Mouse (Mus musculus): ENCODE measurements around the gene Hoxc8. TPM values are rescaled to one million over a fixed set of nuclear protein-coding genes. Genes with fewer than 3 reads are reported as not detected.

The Hoxc8 gene
- not detected in 2 replicates for polyA plus RNA-seq (2015; fragmentation: Nextera tagmentation; extraction: Ambion mirVana)

GRCm38 (mm10) chr15:102990461-102991397 lies at the start of gene Hoxc8:
Gene Hoxc8 (plus strand): TSS chr15:102990607.

GRCm38 (mm10) chr15:102954192-102955006 lies 36.0 kb upstream of the Hoxc8 start, which contains the start of gene Hoxc11:
Gene Hoxc11 (plus strand): TSS chr15:102954427.

GRCm38 (mm10) chr15:102966776-102967311 lies 23.6 kb upstream of the Hoxc8 start, which contains the start of gene Hoxc10:
Gene Hoxc10 (plus strand): TSS chr15:102966796.

DNA sequence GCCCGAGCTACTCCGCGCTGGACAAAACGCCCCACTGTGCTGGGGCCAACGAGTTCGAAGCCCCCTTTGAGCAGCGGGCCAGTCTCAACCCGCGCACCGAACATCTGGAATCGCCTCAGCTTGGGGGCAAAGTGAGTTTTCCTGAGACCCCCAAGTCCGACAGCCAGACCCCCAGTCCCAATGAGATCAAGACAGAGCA lies 23.2 kb upstream of the Hoxc8 start, which contains the start of gene Hoxc5:
Hoxc5 (plus strand) TSS at position 132 of the 199 bp plus-strand sequence.

GRCm38 (mm10) chr15:102976171-102976570 lies 14.2 kb upstream of the Hoxc8 start, which contains the start of gene Hoxc9:
Gene Hoxc9 (plus strand): TSS chr15:102976439.

GRCm38 (mm10) chr15:102997939-102998355 lies 7.5 kb downstream of the Hoxc8 start, which contains the start of gene Hoxc6:
Gene Hoxc6 (plus strand): TSS chr15:102998257.

GRCm38 (mm10) chr15:103018636-103019035 lies 28.2 kb downstream of the Hoxc8 start, which contains the start of gene Hoxc4:
Gene Hoxc4 (plus strand): TSS chr15:103018934.

MicroRNAs encoded within 50 kb of the gene (microRNA counts, 519-probe panel; counts per million panel counts)
- microRNA mmu-miR-615-3p (88.3 counts per million), microRNA mmu-miR-615-5p (88.3 counts per million)

Other genes starting within 250 kb of the Hoxc8 start
- not detected in 2 replicates for gene Hoxc13, start 69.5 kb upstream of the Hoxc8 start, polyA plus RNA-seq (2015; fragmentation: Nextera tagmentation; extraction: Ambion mirVana)
- gene Hoxc12, start 53.9 kb upstream of the Hoxc8 start, polyA plus RNA-seq (2015; fragmentation: Nextera tagmentation; extraction: Ambion mirVana) = not detected in 2 replicates
- not detected in 2 replicates for gene Hoxc11, start 36.2 kb upstream of the Hoxc8 start, polyA plus RNA-seq (2015; fragmentation: Nextera tagmentation; extraction: Ambion mirVana)
- gene Hoxc10, start 23.8 kb upstream of the Hoxc8 start, polyA plus RNA-seq (2015; fragmentation: Nextera tagmentation; extraction: Ambion mirVana) = not detected in 2 replicates
- gene Hoxc5, start 23.2 kb upstream of the Hoxc8 start, polyA plus RNA-seq (2015; fragmentation: Nextera tagmentation; extraction: Ambion mirVana) = 0.55 and 0.61 TPM in 2 replicates
- gene Hoxc9, start 14.2 kb upstream of the Hoxc8 start, polyA plus RNA-seq (2015; fragmentation: Nextera tagmentation; extraction: Ambion mirVana) = not detected in 2 replicates
- 0.13 TPM in 1 of 2 replicates, not detected in the other for gene Hoxc6, start 7.7 kb downstream of the Hoxc8 start, polyA plus RNA-seq (2015; fragmentation: Nextera tagmentation; extraction: Ambion mirVana)
- 0.63 and 0.65 TPM in 2 replicates for gene Hoxc4, start 28.3 kb downstream of the Hoxc8 start, polyA plus RNA-seq (2015; fragmentation: Nextera tagmentation; extraction: Ambion mirVana)
- 3.3 and 3.6 TPM in 2 replicates for gene Smug1, start 176.5 kb downstream of the Hoxc8 start, polyA plus RNA-seq (2015; fragmentation: Nextera tagmentation; extraction: Ambion mirVana)
- gene Cbx5, start 249.2 kb downstream of the Hoxc8 start, polyA plus RNA-seq (2015; fragmentation: Nextera tagmentation; extraction: Ambion mirVana) = 46.0 and 48.9 TPM in 2 replicates
- 432 and 476 TPM in 2 replicates for gene Hnrnpa1, start 249.8 kb downstream of the Hoxc8 start, polyA plus RNA-seq (2015; fragmentation: Nextera tagmentation; extraction: Ambion mirVana)